Mouse (Mus musculus): ENCODE measurements around the gene Muc3.
"Not testable (repeated sequence)": the region's sequence is repeated elsewhere in the genome, so short reads cannot be mapped to it uniquely, and the experiment has no call there.

Gene Muc3

DNA sequence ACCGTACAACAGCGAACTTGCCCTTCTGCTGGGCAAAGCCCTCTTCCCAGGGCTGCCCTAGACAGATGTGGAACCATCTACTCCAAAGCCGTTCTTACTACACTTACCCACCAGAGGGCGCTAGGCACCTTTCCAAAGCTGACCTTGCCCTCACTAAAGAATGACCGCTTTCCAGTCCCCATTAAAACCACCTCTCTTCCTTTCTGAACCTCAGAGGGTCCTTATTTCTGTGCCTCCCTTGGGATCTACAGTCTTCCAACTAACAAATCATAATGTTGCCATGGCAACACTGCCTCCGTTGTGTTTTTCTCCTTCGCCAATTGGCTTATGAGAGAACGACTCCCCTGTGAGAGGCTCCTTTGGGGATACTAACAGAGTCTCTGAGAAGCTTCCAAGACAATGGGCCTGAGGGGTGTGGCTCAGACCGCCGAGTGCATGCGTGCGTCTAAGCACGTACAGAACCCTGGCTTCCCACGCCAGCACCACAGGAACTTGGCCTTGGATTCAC, 26.4 kb downstream of the Muc3 start:
- DNase-seq (ENCODE audit: low spot score) = peak; percentile 66

DNA sequence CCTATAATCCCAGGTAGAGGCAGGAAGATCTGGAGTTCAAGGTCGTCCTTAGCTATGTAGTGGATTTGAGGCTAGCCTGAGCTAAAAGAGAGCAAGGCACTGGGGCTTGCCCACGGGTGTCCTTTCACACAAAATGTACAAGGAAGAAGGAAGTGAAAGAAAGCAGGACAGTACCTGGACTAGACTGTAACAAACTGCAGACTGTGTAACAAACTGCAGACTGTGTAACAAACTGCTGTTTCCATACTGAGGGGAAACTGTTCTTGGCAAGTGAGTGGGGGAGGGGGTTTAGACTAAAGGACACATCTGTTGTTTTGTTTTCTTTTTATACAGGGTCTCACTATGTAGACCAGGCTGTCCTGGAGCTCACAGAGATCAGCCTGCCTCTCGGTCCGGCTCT, 27.8 kb downstream of the Muc3 start:
- no peak for DNase-seq (ENCODE audit: low spot score)

DNA sequence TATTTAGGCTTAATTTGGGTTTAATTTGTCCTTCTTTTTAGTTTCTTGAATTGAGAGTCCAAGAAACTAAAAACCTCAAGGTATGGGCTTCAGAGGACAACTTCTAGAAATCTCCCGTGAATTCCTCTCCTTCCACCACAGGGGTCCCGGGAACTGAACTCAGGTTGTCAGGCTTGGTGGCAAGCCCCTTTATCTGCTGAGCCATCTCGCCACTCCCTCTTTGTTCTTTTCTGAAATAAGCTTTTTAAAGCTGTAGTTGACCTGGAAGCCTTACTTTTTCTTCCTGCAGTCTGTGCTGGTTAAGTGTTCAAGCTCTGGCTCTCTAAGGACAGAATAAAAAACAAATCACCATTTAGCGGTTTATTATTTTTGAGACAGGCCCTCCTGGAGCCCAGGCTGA, 30.2 kb downstream of the Muc3 start:
- DNase-seq (ENCODE audit: low spot score) = no peak

DNA sequence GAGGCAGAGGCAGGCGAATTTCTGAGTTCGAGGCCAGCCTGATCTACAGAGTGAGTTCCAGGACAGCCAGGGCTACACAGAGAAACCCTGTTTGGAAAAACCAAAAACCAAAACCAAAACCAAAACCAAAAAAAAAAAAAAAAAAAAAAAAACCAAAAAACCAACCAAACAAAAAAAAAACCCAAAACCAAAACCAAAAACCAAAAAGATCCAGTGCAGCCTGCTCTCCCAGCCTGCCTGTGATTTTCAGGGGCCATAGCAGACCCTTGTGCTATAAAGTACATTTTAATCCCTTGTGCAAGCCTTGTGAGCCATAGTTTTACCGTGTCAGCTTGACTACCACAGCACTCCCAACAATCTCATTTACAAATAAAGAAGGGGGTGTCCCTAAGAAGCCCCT, 31.1 kb downstream of the Muc3 start:
- not testable (repeated sequence) for DNase-seq (ENCODE audit: low spot score)

DNA sequence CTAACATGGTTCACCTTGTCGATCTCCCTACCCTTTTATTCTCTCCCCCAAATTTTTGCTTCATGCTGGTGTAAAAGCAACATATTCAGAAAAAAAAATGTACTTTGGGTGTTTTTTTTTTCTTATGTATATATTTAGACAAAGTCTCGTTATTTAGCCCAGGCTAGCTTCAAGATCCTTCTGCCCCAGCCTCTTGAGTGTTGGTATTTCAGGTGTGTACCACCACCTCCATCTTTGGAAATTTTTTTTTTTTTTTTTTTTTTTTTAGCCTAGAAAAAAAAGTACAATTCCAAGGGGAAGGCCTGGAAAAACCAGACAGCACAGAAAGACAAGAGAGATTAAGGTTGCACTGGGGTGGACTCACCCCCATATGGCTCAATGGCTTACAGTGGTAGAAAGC, 32.1 kb downstream of the Muc3 start:
- no peak for DNase-seq (ENCODE audit: low spot score)

DNA sequence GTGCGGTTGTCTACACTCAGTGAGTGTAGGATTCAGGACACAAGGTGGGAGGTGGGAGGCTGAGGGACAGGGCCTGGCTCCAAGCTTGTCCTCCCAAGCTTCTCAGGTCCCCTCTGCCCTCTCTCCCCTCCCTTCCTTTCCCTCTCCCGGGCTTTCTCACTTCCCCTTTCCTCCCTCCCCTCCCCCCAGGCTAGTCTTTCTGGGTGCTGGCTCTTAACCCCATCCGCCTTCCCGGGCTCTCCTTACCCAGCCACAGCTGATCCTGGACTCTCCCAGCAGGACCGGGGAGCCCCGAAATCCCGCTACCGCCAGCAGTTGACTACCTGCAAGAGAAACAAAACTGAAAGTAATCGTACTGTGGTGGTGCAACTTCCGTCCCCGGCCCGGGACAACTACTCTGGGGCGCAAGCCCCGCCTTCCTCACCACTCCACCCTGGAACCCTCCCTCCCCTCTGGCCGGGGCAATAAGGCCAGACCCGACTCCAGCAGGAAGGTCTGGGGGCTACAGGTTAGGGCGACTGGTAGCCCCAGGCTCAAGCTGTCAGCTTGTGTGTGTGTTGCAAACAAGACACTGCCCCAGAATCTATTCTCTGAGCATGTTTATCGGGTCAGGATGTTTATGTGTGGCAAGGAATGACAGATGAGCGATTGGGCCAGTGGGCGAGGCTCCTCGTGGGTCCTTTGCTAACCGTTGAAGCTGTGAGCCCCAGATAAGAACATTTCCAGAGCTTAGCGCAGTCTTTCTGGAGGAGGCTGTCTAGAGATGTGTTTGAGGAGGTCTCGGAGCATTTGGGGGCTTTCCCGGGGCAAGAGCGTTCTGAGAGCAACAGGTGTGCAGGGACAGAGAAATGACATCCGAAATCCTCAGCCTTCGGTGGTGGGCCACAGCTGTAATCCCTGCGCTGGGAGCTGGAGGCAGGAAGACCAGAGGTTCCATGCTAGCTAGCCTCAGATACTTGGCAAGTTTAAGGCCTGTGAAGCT, 33.0 kb downstream of the Muc3 start, which contains the start of gene Trim56:
Trim56 (minus strand) TSS at position 344 of the 982 bp plus-strand sequence.
- peak; percentile 61 for DNase-seq (ENCODE audit: low spot score)

DNA sequence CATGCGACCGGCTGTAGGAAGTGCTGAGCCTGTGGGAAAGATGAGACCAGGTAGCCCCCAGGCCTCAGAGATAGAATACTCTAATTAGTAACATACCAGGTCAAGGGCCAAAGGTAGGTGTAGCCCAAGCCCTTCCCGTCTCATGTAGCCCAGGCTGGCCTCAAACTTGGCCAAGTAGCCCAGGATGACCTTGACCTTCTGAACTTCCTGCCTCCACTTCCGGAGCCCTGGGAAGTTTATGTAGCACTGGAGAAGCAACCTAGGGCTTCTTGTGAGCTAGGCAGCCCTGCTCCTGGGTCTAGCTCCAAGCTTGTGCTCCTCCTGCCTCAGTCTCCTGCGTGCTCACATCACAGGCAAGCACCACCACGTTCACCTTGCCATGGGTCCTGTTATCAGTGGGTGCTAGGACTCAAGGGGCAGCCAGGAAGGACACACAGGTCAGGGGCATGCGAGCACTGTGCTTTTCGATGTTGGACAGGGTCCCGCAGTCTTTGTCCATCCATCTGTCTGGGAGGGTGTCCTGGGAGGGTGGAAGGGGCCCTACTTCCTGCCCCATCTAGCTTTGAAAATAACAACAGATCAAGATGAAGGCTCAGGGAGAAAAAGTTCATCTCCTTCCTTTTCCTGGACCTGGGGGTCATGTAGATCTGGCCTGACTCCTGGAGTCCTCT, 34.1 kb downstream of the Muc3 start:
- DNase-seq (ENCODE audit: low spot score) = no peak

DNA sequence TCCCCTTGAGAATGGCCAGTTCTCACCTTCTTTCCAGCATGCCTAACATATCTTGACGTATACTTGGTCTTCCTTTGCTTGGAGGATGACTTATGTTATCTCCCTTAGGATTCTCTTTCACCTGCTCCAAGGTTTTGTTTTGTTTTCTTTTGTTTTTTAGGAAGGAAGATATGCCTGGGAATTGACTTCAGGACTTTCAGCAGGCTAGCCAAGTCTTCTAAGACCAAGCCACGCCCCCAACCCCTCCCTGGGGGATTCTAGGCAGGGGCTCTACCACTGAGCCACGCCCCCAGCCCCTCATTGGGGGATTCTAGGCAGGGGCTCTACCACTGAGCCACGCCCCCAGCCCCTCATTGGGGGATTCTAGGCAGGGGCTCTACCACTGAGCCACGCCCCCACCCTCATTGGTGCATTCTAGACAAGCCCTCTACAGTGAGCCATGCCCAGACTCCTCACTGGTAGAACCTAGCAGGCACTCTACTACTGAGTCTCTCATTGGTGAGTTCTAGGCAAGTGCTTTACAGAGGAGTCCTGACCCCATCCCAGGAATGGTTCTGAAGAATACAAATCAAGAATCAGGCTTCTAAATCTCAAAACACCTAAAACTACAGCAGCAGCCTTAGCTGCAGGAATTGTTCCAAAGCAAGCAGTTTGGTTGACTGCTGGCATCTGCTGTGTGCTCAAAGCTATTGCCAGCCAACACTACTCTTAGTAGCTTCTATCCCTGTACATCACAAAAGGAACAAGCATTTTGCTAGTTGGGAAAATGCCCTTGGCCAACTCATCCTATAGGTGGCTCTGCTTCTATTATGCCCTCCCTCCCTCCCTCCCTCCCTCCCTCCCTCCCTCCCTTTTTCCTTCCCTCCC, 37.3 kb downstream of the Muc3 start:
- no peak for DNase-seq (ENCODE audit: low spot score)

DNA sequence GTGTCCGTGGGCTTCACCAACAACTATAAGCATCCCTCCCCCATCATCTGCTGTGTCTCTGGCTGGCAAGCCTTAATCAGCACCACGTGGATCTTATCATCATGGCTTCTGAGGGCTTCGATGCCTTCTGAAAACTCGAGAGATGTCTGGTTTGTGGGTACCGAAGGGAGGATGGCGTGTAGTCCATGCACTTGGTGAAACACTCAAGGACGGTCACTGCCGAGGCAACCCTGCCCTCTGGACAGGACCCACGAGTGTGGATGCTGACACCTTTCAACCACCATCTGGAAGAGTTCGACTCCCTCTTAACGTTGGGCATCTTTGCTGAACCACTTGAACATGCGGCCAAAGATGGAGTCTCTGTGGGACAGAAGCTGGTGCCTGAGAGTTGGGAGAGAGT, 38.3 kb downstream of the Muc3 start:
- no peak for DNase-seq (ENCODE audit: low spot score)

DNA sequence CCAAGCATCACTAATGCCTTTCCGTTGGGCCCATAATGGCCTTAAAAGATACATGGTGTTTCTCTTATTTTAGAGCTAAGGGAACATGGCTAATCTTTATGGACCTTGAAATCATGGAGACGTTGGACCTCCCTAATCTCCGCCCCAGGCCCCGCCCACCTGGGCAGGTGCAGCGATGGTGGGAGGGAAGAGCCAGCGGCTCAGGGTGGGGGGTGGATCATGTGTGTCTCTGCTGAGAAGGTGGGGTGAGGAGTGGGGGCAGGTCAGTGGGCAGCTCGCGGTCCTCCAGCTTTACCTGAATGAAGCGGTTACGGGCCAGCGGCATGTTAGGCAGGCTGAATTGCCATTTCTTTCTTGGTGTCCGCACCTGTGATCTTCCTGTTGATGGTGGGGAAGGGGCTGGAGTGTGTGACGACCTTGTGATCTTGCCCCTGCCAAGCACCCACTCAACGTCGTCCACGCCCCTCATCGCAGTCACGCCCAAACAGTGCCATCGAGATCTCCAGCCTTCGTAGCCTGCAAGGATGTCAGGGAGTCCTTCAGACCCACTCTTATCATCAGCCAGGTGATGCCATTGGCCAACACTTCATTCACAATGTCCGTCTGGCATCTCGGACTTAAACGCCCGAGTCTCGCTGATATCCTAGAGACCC, 39.1 kb downstream of the Muc3 start:
- no peak for DNase-seq (ENCODE audit: low spot score)

DNA sequence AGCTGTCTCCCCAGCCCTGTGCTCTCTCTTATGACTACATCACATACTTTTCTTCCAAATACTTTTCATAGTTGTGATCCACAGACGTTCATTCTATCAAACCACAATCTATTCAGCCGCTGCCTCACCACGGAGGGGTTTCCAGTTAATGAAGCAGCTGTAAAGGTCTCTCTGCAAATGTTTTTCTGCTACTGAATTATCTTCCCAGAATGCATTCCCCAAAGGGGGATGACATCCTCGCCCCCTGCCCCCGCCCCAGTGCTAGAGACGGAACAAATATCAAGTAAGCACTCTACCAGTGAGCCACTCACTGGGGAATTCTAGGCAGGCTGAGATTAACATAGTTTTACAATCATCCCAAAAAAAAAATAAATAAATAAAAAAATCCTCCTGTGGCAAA, 41.0 kb downstream of the Muc3 start:
- no peak for DNase-seq (ENCODE audit: low spot score)

DNA sequence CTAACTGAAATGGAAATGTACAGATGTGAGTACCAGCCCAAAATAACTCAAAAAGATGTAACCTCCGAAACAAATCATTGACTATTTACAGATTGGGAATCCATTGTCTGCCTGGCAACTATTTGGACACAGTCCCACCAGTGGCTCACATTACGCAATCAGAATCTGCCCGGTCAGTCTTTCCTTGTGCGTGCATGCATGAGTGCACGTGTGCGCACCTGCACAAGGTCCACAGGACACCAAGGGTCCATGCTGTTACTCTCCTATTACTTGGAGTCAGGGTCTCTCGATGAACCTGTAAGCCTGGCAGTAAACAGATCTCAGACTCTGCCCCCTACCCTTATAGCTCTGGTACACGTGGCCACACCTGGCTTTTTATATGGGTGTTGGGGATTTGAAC, 41.5 kb downstream of the Muc3 start:
- DNase-seq (ENCODE audit: low spot score) = no peak

DNA sequence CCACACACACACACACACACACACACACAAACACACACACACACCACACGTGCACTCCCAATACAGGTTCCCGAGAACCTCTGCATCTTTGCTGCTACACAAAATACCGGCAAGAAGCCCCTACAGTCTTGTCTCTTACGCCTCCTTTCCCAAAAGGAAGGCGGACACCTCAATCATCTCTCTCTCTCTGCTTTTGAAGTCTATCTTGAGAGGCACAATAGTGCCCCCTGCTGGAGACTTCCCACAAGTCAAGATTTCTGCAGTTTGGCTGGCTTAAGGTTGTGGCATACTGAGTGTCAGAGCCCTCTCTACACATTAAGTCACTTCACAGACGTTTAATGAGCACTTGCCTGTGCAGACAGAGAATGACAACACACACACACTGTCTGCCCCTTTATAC, 42.1 kb downstream of the Muc3 start:
- peak; percentile 91 for DNase-seq (ENCODE audit: low spot score)

DNA sequence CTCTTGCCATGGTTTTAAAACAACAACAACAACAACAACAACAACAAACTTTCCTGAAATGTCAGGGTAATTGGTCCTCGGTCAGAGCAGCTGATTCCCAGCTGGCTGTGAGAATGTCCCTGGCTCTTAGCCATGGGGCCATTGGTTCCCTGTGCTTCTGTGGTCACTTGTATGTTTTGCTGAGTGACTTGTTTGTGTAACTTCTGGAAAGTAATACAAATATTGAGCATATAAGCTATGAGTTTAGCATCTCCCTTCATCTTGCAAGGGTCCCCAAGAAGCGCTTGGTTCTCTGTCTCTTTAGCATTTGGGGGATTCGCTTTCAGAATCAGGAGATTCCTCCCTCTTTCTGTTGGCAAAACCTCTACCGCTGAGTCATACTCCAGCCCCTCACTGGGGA, 42.7 kb downstream of the Muc3 start:
- no peak for DNase-seq (ENCODE audit: low spot score)

DNA sequence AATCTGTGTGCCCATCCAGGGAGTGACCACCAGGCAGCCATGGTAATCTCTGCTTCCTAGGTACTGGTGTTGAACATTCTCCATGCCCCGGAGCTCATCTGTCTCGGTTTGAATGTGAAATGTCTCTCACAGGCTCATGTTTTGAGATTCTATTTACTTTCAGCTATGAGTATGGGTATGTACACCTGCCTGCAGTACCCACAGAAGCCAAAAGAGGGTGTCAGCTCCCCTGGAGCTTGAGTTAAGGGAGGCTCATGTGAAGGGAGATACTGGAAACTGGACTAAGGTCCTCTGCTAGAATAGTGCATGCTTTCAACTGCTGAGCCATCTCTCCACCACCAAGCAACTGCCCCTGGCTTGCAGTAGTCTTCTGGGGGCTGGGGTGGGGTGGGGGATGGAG, 45.2 kb downstream of the Muc3 start:
- DNase-seq (ENCODE audit: low spot score) = no peak

DNA sequence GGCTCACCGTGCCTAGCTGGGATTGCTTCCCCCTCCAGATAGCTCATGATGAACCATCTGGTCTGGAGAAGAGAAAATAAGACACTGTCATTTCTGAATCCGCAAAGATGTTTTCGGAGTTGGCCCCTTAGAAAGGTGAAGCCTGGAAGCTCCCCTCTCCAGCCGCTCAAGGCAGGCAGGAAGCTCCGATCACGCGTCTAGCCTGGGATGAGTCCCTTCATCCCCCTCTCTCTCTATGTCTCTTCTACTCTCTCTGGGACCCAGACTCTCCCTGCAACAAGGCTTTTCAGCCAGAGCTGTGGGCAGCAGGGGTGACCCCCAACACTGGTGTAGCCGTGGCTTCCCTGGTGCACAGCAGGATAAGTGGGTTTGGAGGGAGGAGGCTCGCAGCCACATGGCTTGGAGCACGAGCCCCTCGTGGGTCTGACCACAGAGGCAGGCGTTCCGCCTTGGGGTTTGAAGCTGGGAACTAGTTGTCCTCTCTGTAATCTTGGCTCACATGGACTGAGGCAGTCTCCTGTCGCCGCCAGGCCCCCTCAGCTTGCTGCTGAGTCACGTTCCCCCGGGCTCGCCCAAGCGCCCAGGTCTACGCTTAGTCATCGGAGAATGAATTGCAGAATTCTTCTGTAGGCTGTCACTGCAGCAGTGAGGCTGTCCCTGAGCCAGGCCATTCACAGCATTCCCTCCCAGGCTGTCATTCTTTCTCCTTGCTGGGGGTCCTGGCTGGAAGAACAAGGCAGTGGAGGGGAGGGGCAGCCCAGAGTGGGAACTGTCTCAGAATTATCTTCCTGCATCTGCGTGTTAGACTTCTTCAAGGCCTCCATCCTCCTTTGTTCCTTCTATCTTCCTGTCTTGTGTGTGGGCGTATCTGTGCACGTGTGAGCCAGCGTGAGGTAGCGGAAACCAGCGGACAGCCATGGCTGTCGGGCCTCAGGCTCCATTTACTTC, 46.3 kb downstream of the Muc3 start:
- peak; percentile 68 for DNase-seq (ENCODE audit: low spot score)

DNA sequence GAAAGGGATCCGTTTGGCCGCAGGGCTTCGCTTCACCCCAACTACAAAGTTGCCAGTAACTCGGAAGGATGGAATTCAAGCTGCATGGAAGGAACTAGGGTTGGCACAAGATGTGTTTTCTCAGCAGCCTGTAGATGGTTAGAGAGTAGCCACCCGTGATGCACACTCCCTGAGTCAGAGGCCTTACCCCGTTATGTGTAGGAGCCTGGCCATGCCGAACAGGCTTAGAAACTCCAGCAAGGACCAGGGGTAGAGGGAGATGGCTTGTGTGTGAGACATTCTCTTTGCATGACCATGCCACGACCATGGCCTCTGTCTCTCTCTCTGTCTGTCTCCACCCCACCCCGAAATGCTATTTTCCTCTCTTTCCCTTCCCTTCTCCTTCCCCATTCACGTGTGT, 47.0 kb downstream of the Muc3 start:
- no peak for DNase-seq (ENCODE audit: low spot score)

DNA sequence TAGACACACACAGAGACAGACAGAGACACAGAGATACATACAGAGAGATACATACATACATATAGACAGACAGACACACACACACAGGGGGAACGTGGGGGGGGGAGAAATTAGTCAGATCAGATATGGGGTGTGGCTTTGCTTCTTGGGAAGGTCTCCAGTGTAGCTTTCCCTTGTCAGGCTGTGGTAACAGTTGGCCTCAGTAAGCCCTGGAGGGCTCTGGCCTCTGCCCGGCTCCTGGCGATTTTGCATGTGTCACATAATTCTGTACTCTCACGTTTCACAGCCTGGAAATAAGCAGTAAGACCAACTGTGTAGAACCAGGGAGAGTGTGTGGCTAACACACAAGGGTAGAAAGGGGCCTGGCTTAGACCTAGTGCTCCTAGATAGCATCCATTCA, 48.5 kb downstream of the Muc3 start:
- no peak for DNase-seq (ENCODE audit: low spot score)

DNA sequence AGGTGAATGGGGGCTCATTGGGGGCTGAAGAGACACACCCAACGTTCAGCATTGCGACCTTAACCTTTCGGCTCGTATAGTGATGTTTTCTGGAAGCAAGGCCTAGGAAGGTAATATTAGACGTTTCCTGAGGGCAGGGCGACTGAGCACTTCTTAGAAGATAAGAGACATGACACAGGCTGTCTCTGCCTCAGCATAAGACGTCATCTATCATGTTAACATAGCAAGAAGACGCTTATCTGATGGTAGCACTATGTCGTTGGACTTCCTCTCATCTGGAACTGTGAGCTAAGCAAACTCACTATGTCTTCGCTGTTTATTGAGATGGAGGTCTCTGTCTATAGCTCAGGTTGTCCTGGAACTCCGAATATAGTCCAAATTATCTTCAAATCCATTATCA, 50.7 kb downstream of the Muc3 start:
- no peak for DNase-seq (ENCODE audit: low spot score)

DNA sequence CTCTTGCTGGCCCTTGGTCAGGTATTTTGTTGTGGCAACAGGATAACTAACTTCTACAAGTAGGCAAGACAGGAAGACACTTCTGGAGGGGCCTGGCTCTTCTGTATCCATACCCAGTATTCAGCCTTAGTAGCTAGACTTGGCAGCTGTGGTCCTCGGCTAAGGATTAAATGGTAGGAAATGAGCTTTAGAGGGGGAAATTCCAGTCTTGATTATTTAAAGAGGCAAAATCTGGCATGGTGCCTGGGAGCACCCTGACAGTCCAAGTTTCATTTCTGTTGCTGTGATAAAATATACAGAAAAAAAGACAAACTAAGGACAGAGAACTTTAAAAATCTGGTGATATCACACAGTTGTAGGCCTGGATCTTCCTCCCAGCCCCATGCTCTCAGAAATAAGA, 53.1 kb downstream of the Muc3 start:
- DNase-seq (ENCODE audit: low spot score) = peak; percentile 51

DNA sequence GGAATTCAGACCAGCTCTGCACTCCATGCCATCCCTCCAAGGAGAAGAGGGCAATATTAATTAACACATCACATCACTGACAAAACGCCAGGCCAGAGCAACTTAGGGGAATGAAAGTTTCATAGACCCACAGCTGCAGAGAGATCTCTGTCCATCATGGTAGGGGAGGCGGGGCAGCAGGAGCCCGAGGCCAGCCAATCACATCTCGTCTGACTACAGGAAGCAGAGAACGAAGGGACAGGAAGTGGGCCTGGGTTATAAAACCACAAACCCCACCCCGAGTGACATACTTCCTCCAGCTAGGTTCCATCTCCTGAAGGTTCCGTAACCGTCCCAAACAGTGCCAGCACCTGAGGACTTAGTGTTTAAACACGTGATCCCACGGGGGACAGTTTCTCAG, 54.0 kb downstream of the Muc3 start:
- no peak for DNase-seq (ENCODE audit: low spot score)
